ENCODE assay signal across 8 mouse cellular contexts in the genomic region with DNA sequence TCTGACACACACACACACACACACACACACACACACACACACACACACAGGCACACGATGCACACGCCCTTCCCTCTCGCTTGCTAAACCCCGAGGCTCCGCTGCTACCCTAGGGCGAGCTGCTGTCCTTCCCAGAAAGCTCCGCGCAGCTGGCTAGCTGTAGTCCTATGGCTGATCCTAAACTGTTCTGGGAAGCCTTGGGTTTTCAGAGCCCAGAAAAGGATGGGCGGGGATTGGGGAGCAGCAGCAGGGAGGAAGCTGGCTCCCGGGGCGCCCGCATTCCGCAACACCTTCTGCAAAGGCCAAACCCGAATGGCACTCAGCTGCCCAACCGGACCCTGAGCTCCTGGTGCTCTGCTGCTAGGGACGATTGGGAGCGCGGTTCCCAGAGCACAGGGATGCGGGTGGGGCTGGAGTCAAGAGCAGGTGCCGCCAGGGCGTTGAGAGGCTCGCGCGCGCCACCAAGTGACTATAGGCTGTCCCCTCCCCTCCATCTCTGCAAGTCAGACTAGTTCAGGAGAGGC. TPM values are rescaled to one million over a fixed set of nuclear protein-coding genes. Genes with fewer than 3 reads are reported as not detected.
A peak's percentile ranks its signal among the peaks of the same experiment; 100 is the strongest.
DNase-seq lines count a peak whose midpoint lies in the region; ATAC-seq and TF ChIP-seq lines count a peak whose summit lies in the region.

Ccdc85a (minus strand) TSS at position 414 of the 524 bp plus-strand sequence.

- peaks cover 10% of the 10 kb centered on the region for H3K4me1 ChIP-seq in embryonic facial prominence, embryonic 10.5 days
- H3K4me1 ChIP-seq in intestine, postnatal 0 days (replicated peaks; ENCODE audit: control insufficient read depth, insufficient read depth, low read length), result no peaks in the 10 kb centered on the region

- peaks cover 46% of the 10 kb centered on the region for H3K27me3 ChIP-seq in embryonic facial prominence, embryonic 10.5 days (replicated peaks; ENCODE audit: low read depth, poor library complexity, severe bottlenecking)
- peaks cover 24% of the 10 kb centered on the region for H3K27me3 ChIP-seq in intestine, postnatal 0 days (replicated peaks; ENCODE audit: control insufficient read depth, insufficient read depth, low read length)

- peak within 1 kb of the TSS; percentile 73 for H3K4me2 ChIP-seq in intestine, postnatal 0 days (replicated peaks; ENCODE audit: low read depth)

- WGBS in embryonic facial prominence, embryonic 10.5 days, result under 1% methylated on average over 25 of the region's 25 CpGs
- WGBS in intestine, postnatal 0 days, result 1% methylated on average over 25 of the region's 25 CpGs

- ATAC-seq in intestine, postnatal 0 days, result peak; percentile 66
- peak; percentile 44 for ATAC-seq in megakaryocyte, adult 5-6 weeks (ENCODE audit: poor library complexity, severe bottlenecking)

- H3K27ac ChIP-seq in embryonic facial prominence, embryonic 10.5 days (replicated peaks), result peak within 1 kb of the TSS; percentile 26; the same call in 1 of the 2 replicates
- H3K27ac ChIP-seq in intestine, postnatal 0 days (ENCODE audit: low read depth, low read length), result no peak within 1 kb of the TSS

- H3K4me3 ChIP-seq in embryonic facial prominence, embryonic 10.5 days, result peak within 1 kb of the TSS; percentile 65
- H3K4me3 ChIP-seq in intestine, postnatal 0 days (ENCODE audit: low read depth, low read length), result peak within 1 kb of the TSS; percentile 43

- H3K9me3 ChIP-seq in embryonic facial prominence, embryonic 10.5 days, result no peaks in the 10 kb centered on the region
- no peaks in the 10 kb centered on the region for H3K9me3 ChIP-seq in intestine, postnatal 0 days (ENCODE audit: control insufficient read depth)

- TF ChIP-seq CTCF in intestine, postnatal 0 days (IDR thresholded peaks at IDR 0.05; ENCODE audit: low read depth), result peak; percentile 81

- intact Hi-C loops in left cerebral cortex, postnatal 10 days (cut with DNase I), result loop anchor here (5.0 to 10.0 kb wide), 4 partner anchors 92 to 1359 kb away; no protein-coding TSS in a partner anchor

- peak within 1 kb of the TSS; percentile 40; the same call in 1 of the 2 replicates for H3K9ac ChIP-seq in intestine, postnatal 0 days (ENCODE audit: low read depth, low read length)

- H3K36me3 ChIP-seq in embryonic facial prominence, embryonic 10.5 days (replicated peaks), result no peaks in the 10 kb centered on the region
- no peaks in the 10 kb centered on the region for H3K36me3 ChIP-seq in intestine, postnatal 0 days (ENCODE audit: control insufficient read depth, insufficient read depth)

- peak; percentile 83 to 88 for DNase-seq in adrenal gland, postnatal 36 days
- peak; percentile 92 for DNase-seq in embryonic facial prominence, embryonic 10.5 days (ENCODE audit: low spot score)
- DNase-seq in heart, adult 11 months, result peak; percentile 98
- DNase-seq in left cerebral cortex, postnatal 10 days (ENCODE audit: extremely low spot score in 1 of 2, low spot score in 2 of 2), result peak; percentile 91 to 92
- DNase-seq in right cerebral cortex, postnatal 25 days, result peak; percentile 92
- DNase-seq in c-Kit-positive CD71-positive TER-119-positive erythroid progenitor cells, embryonic 14.5 days (ENCODE audit: low spot score), result no peak

RNA-seq across cellular contexts. Expression of gene Ccdc85a, which starts in this region (rescaled TPM):
- 1 to 10 TPM; 2.1 to 3.7 TPM for total RNA-seq in adrenal gland, postnatal 36 days (2021)
- 3.3 and 3.4 TPM in 2 replicates for polyA plus RNA-seq in embryonic facial prominence, embryonic 10.5 days (2016; fragmentation: Nextera tagmentation; extraction: Ambion mirVana)
- 0.53 and 0.64 TPM in 2 replicates for polyA plus RNA-seq in intestine, postnatal 0 days (2015; fragmentation: Nextera tagmentation; extraction: Ambion mirVana)
- 100 to 1,000 TPM; 112 TPM for total RNA-seq in left cerebral cortex, postnatal 10 days (2021)
- total RNA-seq in megakaryocyte, adult 5-6 weeks (2015), result not detected in 2 replicates
- not detected in 2 replicates for total RNA-seq in megakaryocyte, adult 5-6 weeks (2017)

Comparison
In these comparisons a context has a peak if more than half of its experiments do, and no peak if none do; other contexts are left out.
1. RNA of gene Ccdc85a (total RNA-seq): 112 TPM in left cerebral cortex, postnatal 10 days; 2.1 to 3.7 TPM in adrenal gland, postnatal 36 days and not detected in megakaryocyte, adult 5-6 weeks; every median in the first group is over 10 times any median in the second.
2. Peak in ATAC-seq, H3K4me3 ChIP-seq, H3K9ac ChIP-seq and H3K4me2 ChIP-seq in intestine, postnatal 0 days; RNA of the gene not detected or under 1 TPM.
3. Peak in ATAC-seq in megakaryocyte, adult 5-6 weeks; RNA of the gene not detected or under 1 TPM.